8 mouse cellular contexts compared by ENCODE assay signal in genomic region chr8:95807861-95808260, GRCm38 (mm10). TPM values are rescaled to one million over a fixed set of nuclear protein-coding genes. Genes with fewer than 3 reads are reported as not detected.
DNase-seq lines count a peak whose midpoint lies in the region; ATAC-seq and TF ChIP-seq lines count a peak whose summit lies in the region.

No protein-coding gene starts in this region.

- H3K27ac ChIP-seq in cortical plate, adult 2 months (ENCODE audit: insufficient read depth, low read length), result peak overlapping the region; percentile 88

- no peak for TF ChIP-seq CTCF in cortical plate, adult 2 months (IDR thresholded peaks at IDR 0.05; ENCODE audit: extremely low read depth, insufficient read depth, low read length)

- peak; percentile 81 for ATAC-seq in activated CD4-positive, CD25-positive, alpha-beta regulatory T cell, adult 4 months

- H3K4me3 ChIP-seq in cortical plate, adult 2 months (ENCODE audit: insufficient read depth, low read length), result peak overlapping the region; percentile 63
- H3K4me3 ChIP-seq in megakaryocyte, embryonic 14.5 days (replicated peaks), result peak overlapping the region; percentile 98

- H3K9me3 ChIP-seq in megakaryocyte, embryonic 14.5 days, result no peaks in the 10 kb centered on the region

- H3K36me3 ChIP-seq in megakaryocyte, embryonic 14.5 days (replicated peaks; ENCODE audit: low read length), result peaks cover 16% of the 10 kb centered on the region

- TF ChIP-seq POLR2A in cortical plate, adult 2 months (IDR thresholded peaks at IDR 0.05; ENCODE audit: extremely low read depth, insufficient read depth, low read length), result peak; percentile 85

- peak; percentile 90 to 92 for DNase-seq in gastrocnemius, adult 8-10 months (ENCODE audit: low spot score in 2 of 2)
- DNase-seq in hindlimb bud, embryonic 11.5 days (ENCODE audit: extremely low spot score, low read depth, low spot score), result peak; percentile 84
- DNase-seq in left cerebral cortex, adult 8-10 months (ENCODE audit: low spot score in 2 of 2), result peak; percentile 84 to 96
- DNase-seq in right cerebral cortex, postnatal 10 days (ENCODE audit: low spot score in 2 of 2), result peak; percentile 97 to 99
- DNase-seq in urinary bladder, postnatal 25 days (ENCODE audit: low spot score), result peak; percentile 80

- no peaks in the 10 kb centered on the region for H3K27me3 ChIP-seq in megakaryocyte, embryonic 14.5 days (replicated peaks)

- H3K4me1 ChIP-seq in cortical plate, adult 2 months (ENCODE audit: control insufficient read depth, insufficient read depth, low read length), result peaks cover 3% of the 10 kb centered on the region; the same call in 1 of the 2 replicates
- H3K4me1 ChIP-seq in megakaryocyte, embryonic 14.5 days, result peaks cover 55% of the 10 kb centered on the region

RNA-seq across cellular contexts. Expression of gene Cnot1, which starts 0.6 kb away (rescaled TPM):
- polyA plus RNA-seq in activated CD4-positive, CD25-positive, alpha-beta regulatory T cell, adult 4 months (2017; shearing (Covaris generic)), result 10 to 100 TPM; 87.9 to 88.0 TPM
- 51.3 and 54.7 TPM in 2 replicates for polyA plus RNA-seq in cortical plate, adult 2 months (2012; rRNA removed)
- total RNA-seq in gastrocnemius, adult 8-10 months (2022), result 10 to 100 TPM; 59.0 to 80.5 (median 64.4) TPM
- total RNA-seq in left cerebral cortex, adult 8-10 months (2022), result 100 to 1,000 TPM; 113 to 140 (median 126) TPM
- polyA plus RNA-seq in megakaryocyte, embryonic 14.5 days (2012; ENCODE audit: insufficient read depth, low replicate concordance), result 1.4 and 2.1 TPM in 2 replicates

RNA-seq across cellular contexts. Expression of gene Sap18b, which starts 17.3 kb away (rescaled TPM):
- polyA plus RNA-seq in activated CD4-positive, CD25-positive, alpha-beta regulatory T cell, adult 4 months (2017; shearing (Covaris generic)), result 100 to 1,000 TPM; 286 to 315 TPM
- 68.0 and 69.6 TPM in 2 replicates for polyA plus RNA-seq in cortical plate, adult 2 months (2012; rRNA removed)
- 10 to 100 TPM; 46.8 to 88.6 (median 67.0) TPM for total RNA-seq in gastrocnemius, adult 8-10 months (2022)
- 10 to 100 TPM; 45.9 to 88.1 (median 66.7) TPM for total RNA-seq in left cerebral cortex, adult 8-10 months (2022)
- 13.8 and 55.0 TPM in 2 replicates for polyA plus RNA-seq in megakaryocyte, embryonic 14.5 days (2012; ENCODE audit: insufficient read depth, low replicate concordance)

RNA-seq across cellular contexts. Expression of gene Slc38a7, which starts 45.5 kb away (rescaled TPM):
- 1 to 10 TPM; 4.7 to 5.3 TPM for polyA plus RNA-seq in activated CD4-positive, CD25-positive, alpha-beta regulatory T cell, adult 4 months (2017; shearing (Covaris generic))
- 29.5 and 30.1 TPM in 2 replicates for polyA plus RNA-seq in cortical plate, adult 2 months (2012; rRNA removed)
- 1 to 10 TPM; 5.2 to 6.8 (median 5.6) TPM for total RNA-seq in gastrocnemius, adult 8-10 months (2022)
- 10 to 100 TPM; 22.7 to 27.9 (median 25.4) TPM for total RNA-seq in left cerebral cortex, adult 8-10 months (2022)
- polyA plus RNA-seq in megakaryocyte, embryonic 14.5 days (2012; ENCODE audit: insufficient read depth, low replicate concordance), result 3.6 and 9.6 TPM in 2 replicates

Comparison
In these comparisons a context has a peak if more than half of its experiments do, and no peak if none do; other contexts are left out.
1. Peak in every context shown above with its lines: DNase-seq, ATAC-seq, H3K4me3 ChIP-seq and H3K27ac ChIP-seq.
2. RNA of gene Cnot1, which starts 0.6 kb away (polyA plus RNA-seq): 87.9 to 88.0 TPM in activated CD4-positive, CD25-positive, alpha-beta regulatory T cell, adult 4 months and 51.3 to 54.7 TPM in cortical plate, adult 2 months; 1.4 to 2.1 TPM in megakaryocyte, embryonic 14.5 days; every median in the first group is over 10 times any median in the second.